Mouse (Mus musculus) olfactory bulb, adult 2 months (tissue): Measurements from ENCODE around the gene Nrm.

Source experiments
- CTCF ChIP-seq: fragments of 200-500 bp; IDR thresholded peaks from 2 replicates; pipeline ENCODE4 v1.5.1; 2012; ENCODE audit warnings: low read depth, mild to moderate bottlenecking, low read length, moderate library complexity; ENCODE audit not compliant: insufficient read depth
- POLR2A ChIP-seq: fragments of 200-500 bp; IDR thresholded peaks from 2 replicates; pipeline ENCODE4 v1.6.1; 2012; ENCODE audit warnings: mild to moderate bottlenecking, low read depth, low read length, moderate library complexity; ENCODE audit not compliant: insufficient read depth

GRCm38 (mm10) chr17:35812736-35813135 is 48.4 kb upstream of the Nrm start:
- TF ChIP-seq POLR2A, result no peak
- no peak for TF ChIP-seq CTCF
